Mouse (Mus musculus) stomach, postnatal 0 days (tissue): Measurements from ENCODE around the gene Pnp.

Experiments used
- CTCF ChIP-seq: IDR thresholded peaks from 2 replicates; pipeline ENCODE4 v1.5.1; 2016; ENCODE audit warnings: antibody characterized with exemption, low read depth, mild to moderate bottlenecking, moderate library complexity
- EP300 ChIP-seq: optimal IDR thresholded peaks from 2 replicates; pipeline ENCODE3; 2016; ENCODE audit warnings: antibody characterized with exemption

- TF ChIP-seq CTCF = no peak
- no peak for TF ChIP-seq EP300
These were observed 22.8 kb upstream of the Pnp start for GRCm38 (mm10) chr14:50908126-50908525.
